In the genomic region with DNA sequence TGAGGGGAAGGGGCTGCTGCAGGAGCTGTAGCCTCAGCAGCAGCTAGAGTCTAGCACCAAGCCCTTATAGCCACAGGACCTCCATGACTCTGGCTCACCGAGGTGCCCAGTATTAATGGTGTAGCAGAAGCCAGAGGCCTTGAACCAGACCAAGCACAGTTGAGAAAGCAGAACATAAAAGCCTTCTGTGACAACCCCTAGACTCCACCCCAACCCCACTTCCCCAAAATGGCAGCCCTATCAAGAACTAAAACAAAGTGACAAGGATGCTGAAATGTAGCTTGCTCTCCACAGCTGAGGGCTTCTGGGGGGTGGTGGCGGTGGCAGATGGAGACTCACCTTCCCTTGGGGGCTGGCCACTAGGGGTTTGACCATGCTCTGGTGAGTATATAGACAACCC, we compare ENCODE assay signal across 30 mouse cellular contexts. TPM values are rescaled to one million over a fixed set of nuclear protein-coding genes. Genes with fewer than 3 reads are reported as not detected.
DNase-seq lines count a peak whose midpoint lies in the region; ATAC-seq and TF ChIP-seq lines count a peak whose summit lies in the region.
"Had no signal": no experiment of that assay in that cellular context is flagged by ENCODE, and none has a peak within 500 bp of the region (broad histone marks: within the 10 kb centered on the region; RNA-seq: fewer than 3 reads in every experiment).

No protein-coding gene starts in this region.

- WGBS in midbrain, embryonic 15.5 days: 93% methylated on average over 2 of the region's 2 CpGs

- H3K9me3 ChIP-seq in MEL (replicated peaks; ENCODE audit: insufficient read depth, low read length): no peaks in the 10 kb centered on the region
- 0 out of 2 replicates have a peak, but pooled peaks cover 3% of the 10 kb centered on the region for H3K9me3 ChIP-seq in midbrain, embryonic 15.5 days
- H3K9me3 ChIP-seq: embryonic facial prominence, embryonic 12.5 days; embryonic facial prominence, embryonic 15.5 days had no signal

- peak; percentile 17 to 35 for DNase-seq in B cell, adult 2 months
- peak; percentile 65 for DNase-seq in MEL (ENCODE audit: low read depth, low spot score)
- DNase-seq in kidney, postnatal 4 days: no peak
- no peak for DNase-seq in kidney, postnatal 36 days
- DNase-seq: adrenal gland, postnatal 10 days; adrenal gland, postnatal 36 days; cerebellum, adult 18-20 months; cerebellum, adult 9-10 months; cerebellum, postnatal 14 days; forebrain, postnatal 0 days; gastrocnemius, adult 2 months; gastrocnemius, postnatal 14 days; heart, adult 18-20 months had no signal

- no peak overlapping the region for H3K9ac ChIP-seq in MEL (ENCODE audit: control insufficient read depth, low read depth, low read length, poor library complexity, severe bottlenecking)
- no peak overlapping the region for H3K9ac ChIP-seq in midbrain, embryonic 15.5 days
- H3K9ac ChIP-seq: embryonic facial prominence, embryonic 12.5 days; embryonic facial prominence, embryonic 15.5 days; forebrain, postnatal 0 days; hindbrain, embryonic 12.5 days had no signal

- H3K36me3 ChIP-seq in MEL (ENCODE audit: control insufficient read depth in 1 of 2, insufficient read depth in 2 of 2, low read length in 2 of 2): no peaks in the 10 kb centered on the region
- H3K36me3 ChIP-seq in midbrain, embryonic 15.5 days (replicated peaks): no peaks in the 10 kb centered on the region
- H3K36me3 ChIP-seq: embryonic facial prominence, embryonic 12.5 days; embryonic facial prominence, embryonic 15.5 days; hindbrain, embryonic 12.5 days had no signal

- H3K79me2 ChIP-seq in MEL (ENCODE audit: control insufficient read depth, insufficient read depth, low read length, poor library complexity): no peaks in the 10 kb centered on the region

- no peak for TF ChIP-seq POLR2A in MEL (IDR thresholded peaks at IDR 0.05; ENCODE audit: control insufficient read depth in 1 of 2, insufficient read depth in 1 of 2, low read depth in 1 of 2, low read length in 2 of 2, poor library complexity in 1 of 2)

- TF ChIP-seq CTCF in MEL (IDR thresholded peaks at IDR 0.05 in 2 of 3, conservative IDR thresholded peaks at IDR 0.05 in 1 of 3; ENCODE audit: control insufficient read depth in 1 of 3, insufficient read depth in 1 of 3, low read depth in 2 of 3, low read length in 3 of 3, poor library complexity in 1 of 3, severe bottlenecking in 1 of 3): no peak

- H3K4me1 ChIP-seq in MEL (ENCODE audit: control insufficient read depth in 1 of 2, insufficient read depth in 2 of 2, low read length in 2 of 2): no peaks in the 10 kb centered on the region
- H3K4me1 ChIP-seq in midbrain, embryonic 15.5 days: no peaks in the 10 kb centered on the region
- H3K4me1 ChIP-seq: embryonic facial prominence, embryonic 12.5 days; embryonic facial prominence, embryonic 15.5 days; hindbrain, embryonic 12.5 days had no signal

- TF ChIP-seq EP300 in MEL (IDR thresholded peaks at IDR 0.05; ENCODE audit: low read depth in 1 of 2, low read length in 2 of 2): no peak

- ATAC-seq in megakaryocyte, adult 5-6 weeks (ENCODE audit: poor library complexity, severe bottlenecking): peak; percentile 90
- peak; percentile 48; the same call in 1 of the 2 replicates for ATAC-seq in neutrophil, adult 5-6 weeks (ENCODE audit: extremely low read depth, insufficient number of reproducible peaks, low FRiP score, poor library complexity, severe bottlenecking)
- ATAC-seq in midbrain, embryonic 15.5 days (replicated peaks): no peak
- ATAC-seq: forebrain, embryonic 14.5 days; forebrain, postnatal 0 days; hindbrain, embryonic 16.5 days; Patski had no signal

- H3K4me2 ChIP-seq in midbrain, embryonic 15.5 days: no peak overlapping the region
- H3K4me2 ChIP-seq: embryonic facial prominence, embryonic 12.5 days; embryonic facial prominence, embryonic 15.5 days; heart, embryonic 11.5 days; hindbrain, embryonic 12.5 days had no signal

- no peak overlapping the region for H3K4me3 ChIP-seq in MEL (ENCODE audit: control insufficient read depth in 1 of 2, insufficient read depth in 1 of 2, low read depth in 2 of 2, low read length in 2 of 2)
- no peak overlapping the region for H3K4me3 ChIP-seq in midbrain, embryonic 15.5 days
- H3K4me3 ChIP-seq: embryonic facial prominence, embryonic 12.5 days; embryonic facial prominence, embryonic 15.5 days; gastrocnemius, adult 2 months; hindbrain, embryonic 12.5 days had no signal

- no peak overlapping the region for H3K27ac ChIP-seq in MEL (ENCODE audit: control insufficient read depth, low read depth, low read length)
- no peak overlapping the region for H3K27ac ChIP-seq in midbrain, embryonic 15.5 days
- H3K27ac ChIP-seq: embryonic facial prominence, embryonic 12.5 days; embryonic facial prominence, embryonic 15.5 days; gastrocnemius, adult 2 months; hindbrain, embryonic 12.5 days had no signal

- no peaks in the 10 kb centered on the region for H3K27me3 ChIP-seq in MEL (ENCODE audit: control insufficient read depth in 1 of 2, insufficient read depth in 2 of 2, low read length in 2 of 2)
- no peaks in the 10 kb centered on the region for H3K27me3 ChIP-seq in midbrain, embryonic 15.5 days (replicated peaks)
- H3K27me3 ChIP-seq: embryonic facial prominence, embryonic 12.5 days; hindbrain, embryonic 12.5 days had no signal

- TF ChIP-seq RAD21 in MEL (IDR thresholded peaks at IDR 0.05; ENCODE audit: low read depth, low read length): no peak

TF ChIP-seq in MEL, 35 proteins besides CTCF, POLR2A, EP300 and RAD21:
- TF ChIP-seq MXI1 (IDR thresholded peaks at IDR 0.05; ENCODE audit: low read depth, low read length) (no peak), MAZ (IDR thresholded peaks at IDR 0.05; ENCODE audit: low read depth, low read length) (no peak), MYC (IDR thresholded peaks at IDR 0.05; ENCODE audit: low read depth, low read length) (no peak), GABPA (IDR thresholded peaks at IDR 0.05; ENCODE audit: low read depth, low read length) (no peak), NELFE (IDR thresholded peaks at IDR 0.05; ENCODE audit: low read depth, low read length) (no peak)
TF ChIP-seq in MEL: peak in this region for 0.

RNA-seq across cellular contexts. Expression of gene Slc25a38, which starts 9.0 kb away (rescaled TPM):
- total RNA-seq in MEL (2012; rRNA removed): 76.1 and 87.6 TPM in 2 replicates
- polyA plus RNA-seq in MEL (2012; ENCODE audit: insufficient read depth in 1 of 2, insufficient read length in 2 of 2, low read depth in 1 of 2, low replicate concordance in 2 of 2, missing spikeins in 1 of 2): 10 to 100 TPM in 1 of 2 experiments, not detected in 1; 81.3 TPM
- 19.1 and 21.9 TPM in 2 replicates for total RNA-seq in megakaryocyte, adult 5-6 weeks (2015)
- 26.6 and 32.4 TPM in 2 replicates for total RNA-seq in megakaryocyte, adult 5-6 weeks (2017)
- total RNA-seq in neutrophil, adult 5-6 weeks (2017): 25.1 and 29.1 TPM in 2 replicates
- polyA plus RNA-seq in midbrain, embryonic 15.5 days (2015; fragmentation: Nextera tagmentation; extraction: Ambion mirVana): 41.5 and 48.3 TPM in 2 replicates

RNA-seq across cellular contexts. Expression of gene Ccr8, which starts 9.3 kb away (rescaled TPM):
- total RNA-seq in MEL (2012; rRNA removed): not detected in 2 replicates
- polyA plus RNA-seq in MEL (2012; ENCODE audit: insufficient read depth in 1 of 2, insufficient read length in 2 of 2, low read depth in 1 of 2, low replicate concordance in 2 of 2, missing spikeins in 1 of 2): not detected
- total RNA-seq in megakaryocyte, adult 5-6 weeks (2015): not detected in 2 replicates
- not detected in 2 replicates for total RNA-seq in megakaryocyte, adult 5-6 weeks (2017)
- total RNA-seq in neutrophil, adult 5-6 weeks (2017): not detected in 2 replicates
- not detected in 2 replicates for polyA plus RNA-seq in midbrain, embryonic 15.5 days (2015; fragmentation: Nextera tagmentation; extraction: Ambion mirVana)
- total RNA-seq: adrenal gland, adult 18-20 months; adrenal gland, postnatal 10 days; adrenal gland, postnatal 36 days; forebrain, postnatal 0 days; gastrocnemius, adult 2 months; gastrocnemius, postnatal 14 days; gastrocnemius, postnatal 4 days; heart, adult 18-20 months; heart, postnatal 25 days had no signal
- polyA plus RNA-seq: forebrain, embryonic 11.5 days; forebrain, embryonic 14.5 days; forebrain, postnatal 0 days; heart, embryonic 11.5 days; heart, embryonic 14.5 days; heart, postnatal 0 days; hindbrain, embryonic 12.5 days; hindbrain, embryonic 16.5 days; Patski had no signal

RNA-seq across cellular contexts. Expression of gene Rpsa, which starts 26.3 kb away (rescaled TPM):
- 1,584 and 1,827 TPM in 2 replicates for total RNA-seq in MEL (2012; rRNA removed)
- polyA plus RNA-seq in MEL (2012; ENCODE audit: insufficient read depth in 1 of 2, insufficient read length in 2 of 2, low read depth in 1 of 2, low replicate concordance in 2 of 2, missing spikeins in 1 of 2): 1,000 to 10,000 TPM in 1 of 2 experiments, 100 to 1,000 TPM in 1; 726 to 4,532 TPM
- 2,172 and 2,241 TPM in 2 replicates for total RNA-seq in megakaryocyte, adult 5-6 weeks (2015)
- 3,573 and 3,619 TPM in 2 replicates for total RNA-seq in megakaryocyte, adult 5-6 weeks (2017)
- total RNA-seq in neutrophil, adult 5-6 weeks (2017): 1,686 and 1,792 TPM in 2 replicates
- 917 and 949 TPM in 2 replicates for polyA plus RNA-seq in midbrain, embryonic 15.5 days (2015; fragmentation: Nextera tagmentation; extraction: Ambion mirVana)

RNA-seq across cellular contexts. Expression of gene Cx3cr1, which starts 31.5 kb away (rescaled TPM):
- not detected in 2 replicates for total RNA-seq in MEL (2012; rRNA removed)
- polyA plus RNA-seq in MEL (2012; ENCODE audit: insufficient read depth in 1 of 2, insufficient read length in 2 of 2, low read depth in 1 of 2, low replicate concordance in 2 of 2, missing spikeins in 1 of 2): not detected
- 88.0 and 95.4 TPM in 2 replicates for total RNA-seq in megakaryocyte, adult 5-6 weeks (2015)
- total RNA-seq in megakaryocyte, adult 5-6 weeks (2017): 111 and 114 TPM in 2 replicates
- 12.9 and 15.5 TPM in 2 replicates for total RNA-seq in neutrophil, adult 5-6 weeks (2017)
- 8.0 and 8.1 TPM in 2 replicates for polyA plus RNA-seq in midbrain, embryonic 15.5 days (2015; fragmentation: Nextera tagmentation; extraction: Ambion mirVana)
- polyA plus RNA-seq: Patski had no signal

RNA-seq across cellular contexts. Expression of gene Mobp, which starts 48.3 kb away (rescaled TPM):
- total RNA-seq in MEL (2012; rRNA removed): not detected in 2 replicates
- polyA plus RNA-seq in MEL (2012; ENCODE audit: insufficient read depth in 1 of 2, insufficient read length in 2 of 2, low read depth in 1 of 2, low replicate concordance in 2 of 2, missing spikeins in 1 of 2): not detected
- not detected in 2 replicates for total RNA-seq in megakaryocyte, adult 5-6 weeks (2015)
- total RNA-seq in megakaryocyte, adult 5-6 weeks (2017): not detected in 2 replicates
- total RNA-seq in neutrophil, adult 5-6 weeks (2017): not detected in 2 replicates
- not detected in 2 replicates for polyA plus RNA-seq in midbrain, embryonic 15.5 days (2015; fragmentation: Nextera tagmentation; extraction: Ambion mirVana)
- total RNA-seq: adrenal gland, adult 18-20 months; forebrain, postnatal 0 days; gastrocnemius, adult 2 months; gastrocnemius, postnatal 4 days; heart, adult 18-20 months; hematopoietic stem cell, adult 5-6 weeks had no signal
- polyA plus RNA-seq: heart, embryonic 11.5 days; heart, embryonic 14.5 days; hindbrain, embryonic 12.5 days; Patski had no signal

Comparison
In these comparisons a context has a peak if more than half of its experiments do, and no peak if none do; other contexts are left out.
1. DNase-seq: peak in B cell, adult 2 months (2 of 2) and MEL (single experiment); none in kidney, postnatal 4 days (0 of 2) and kidney, postnatal 36 days (0 of 2).